Comparison of ENCODE assay signal across 14 mouse cellular contexts in the genomic region with DNA sequence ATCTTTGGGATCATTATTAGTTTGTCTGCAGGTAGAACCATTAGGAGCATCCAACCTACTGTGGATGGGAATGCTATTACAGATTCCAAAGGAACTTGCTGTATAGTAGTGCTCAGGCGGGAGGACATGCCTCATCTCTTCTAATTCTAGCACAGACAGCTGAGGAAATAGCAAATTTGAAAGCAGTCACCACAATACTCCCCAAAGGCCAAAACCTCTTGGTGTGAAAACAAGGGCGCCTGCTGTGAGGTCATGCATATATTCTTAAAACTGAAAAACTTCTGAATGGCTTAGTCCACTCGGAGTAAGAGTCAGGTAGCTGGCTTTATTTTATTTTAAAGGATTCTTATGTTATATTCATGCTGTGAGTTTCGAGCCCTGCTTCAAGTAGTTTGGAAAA. TPM values are rescaled to one million over a fixed set of nuclear protein-coding genes. Genes with fewer than 3 reads are reported as not detected.
DNase-seq lines count a peak whose midpoint lies in the region.
"Had no signal": no experiment of that assay in that cellular context is flagged by ENCODE, and none has a peak within 500 bp of the region (broad histone marks: within the 10 kb centered on the region; RNA-seq: fewer than 3 reads in every experiment).

No protein-coding gene starts in this region.

- DNase-seq in heart, adult 11 months: peak; percentile 3
- DNase-seq in heart, postnatal 4 days: no peak
- peak; percentile 61 to 65 for DNase-seq in spleen, postnatal 36 days (ENCODE audit: low spot score in 2 of 2)
- no peak for DNase-seq in spleen, adult 18-20 months
- peak; percentile 47 for DNase-seq in natural killer cell, adult 2 months (ENCODE audit: low spot score in 2 of 2)
- DNase-seq in cerebellum, adult 8-10 months: no peak
- DNase-seq in testis, postnatal 10 days (ENCODE audit: low spot score): no peak
- DNase-seq: adrenal gland, adult 8-10 months; adrenal gland, postnatal 25 days; cerebellum, adult 18-20 months; cerebellum, adult 9-11 months; cerebellum, postnatal 25 days; gastrocnemius, postnatal 25 days; heart, postnatal 14 days had no signal

RNA-seq across cellular contexts. Expression of a gene that starts 16.9 kb away (rescaled TPM):
- total RNA-seq in heart, postnatal 4 days (2021): 1 to 10 TPM in 1 of 2 experiments, under 1 TPM in 1; 0.83 to 1.7 TPM

Comparison
In these comparisons a context has a peak if more than half of its experiments do, and no peak if none do; other contexts are left out.
1. DNase-seq: peak in heart, adult 11 months (single experiment), spleen, postnatal 36 days (2 of 2) and natural killer cell, adult 2 months (2 of 2); none in heart, postnatal 4 days (single experiment), spleen, adult 18-20 months (0 of 2), cerebellum, adult 8-10 months (single experiment) and testis, postnatal 10 days (single experiment).